Mouse (Mus musculus) forebrain, postnatal 0 days (tissue): Measurements from ENCODE around the gene Aqp3. TPM values are rescaled to one million over a fixed set of nuclear protein-coding genes. Genes with fewer than 3 reads are reported as not detected.

Experiments
- ATAC-seq: fragments of 200-750 bp; cut with Nextera tagmentation; 2 replicates; pipeline ENCODE4 v1.8.0; 2017; ENCODE audit warnings: mild to moderate bottlenecking, moderate library complexity
- DNase-seq: peaks from one replicate; pipeline ENCODE4 v3.0.0-alpha.2; 2015
- H3K27ac ChIP-seq: fragments of 300-500 bp; sonication (generic); 2 replicates; pipeline ENCODE4 v1.5.1; 2014; ENCODE audit warnings: low read depth, mild to moderate bottlenecking, antibody characterized with exemption, low read length, moderate library complexity, mixed read lengths
- H3K27me3 ChIP-seq: fragments of 300-500 bp; sonication (generic); 2 replicates; pipeline ENCODE4 v1.6.1; 2014; ENCODE audit warnings: mild to moderate bottlenecking, low read length, mixed read lengths; ENCODE audit not compliant: insufficient read depth
- H3K36me3 ChIP-seq: fragments of 300-500 bp; sonication (generic); 2 replicates; pipeline ENCODE4 v1.6.1; 2014; ENCODE audit warnings: mild to moderate bottlenecking, moderate library complexity; ENCODE audit not compliant: insufficient read depth
- H3K4me1 ChIP-seq: fragments of 300-500 bp; sonication (generic); 2 replicates; pipeline ENCODE4 v1.6.1; 2014; ENCODE audit warnings: antibody characterized with exemption; ENCODE audit not compliant: insufficient read depth
- H3K4me2 ChIP-seq: fragments of 300-500 bp; sonication (generic); 2 replicates; pipeline ENCODE4 v1.6.1; 2014; ENCODE audit warnings: low read depth, mild to moderate bottlenecking, moderate library complexity
- H3K4me3 ChIP-seq: fragments of 300-500 bp; sonication (generic); 2 replicates; pipeline ENCODE4 v1.5.1; 2014; ENCODE audit warnings: low read depth, low read length, mixed read lengths
- H3K9ac ChIP-seq: fragments of 300-500 bp; sonication (generic); 2 replicates; pipeline ENCODE4 v1.6.1; 2014; ENCODE audit warnings: mild to moderate bottlenecking
- H3K9me3 ChIP-seq: fragments of 300-500 bp; sonication (generic); 2 replicates; pipeline ENCODE4 v1.6.1; 2016; ENCODE audit warnings: low read length
- CTCF ChIP-seq: sonication (generic); IDR thresholded peaks from 2 replicates; pipeline ENCODE4 v1.5.1; 2016; ENCODE audit warnings: antibody characterized with exemption, control low read depth, low read depth
- WGBS: fragments of 180-500 bp; shearing (Covaris S2); extraction: QIAGEN DNeasy Blood & Tissue Kit; methylation state at CpG from one replicate; pipeline ENCODE4 v1.1.7; 2014; 5-methylcytosine and 5-hydroxymethylcytosine counted together
- polyA plus RNA-seq: library from polyadenylated mRNA; unstranded; fragments of >200 nt; fragmentation: Nextera tagmentation; extraction: Ambion mirVana; gene quantifications from 2 replicates; pipeline ENCODE4 v1.2.1, GENCODE M21; 2015
- total RNA-seq: library from RNA; depleted of rRNA; stranded (reverse); fragments of >200 nt; gene quantifications from 2 replicates; pipeline ENCODE4 v1.2.3, GENCODE M21; 2014

Gene Aqp3
- total and polyA plus RNA-seq, 2 experiments from 2014 or later = 0.36 TPM; not detected in 1

DNA sequence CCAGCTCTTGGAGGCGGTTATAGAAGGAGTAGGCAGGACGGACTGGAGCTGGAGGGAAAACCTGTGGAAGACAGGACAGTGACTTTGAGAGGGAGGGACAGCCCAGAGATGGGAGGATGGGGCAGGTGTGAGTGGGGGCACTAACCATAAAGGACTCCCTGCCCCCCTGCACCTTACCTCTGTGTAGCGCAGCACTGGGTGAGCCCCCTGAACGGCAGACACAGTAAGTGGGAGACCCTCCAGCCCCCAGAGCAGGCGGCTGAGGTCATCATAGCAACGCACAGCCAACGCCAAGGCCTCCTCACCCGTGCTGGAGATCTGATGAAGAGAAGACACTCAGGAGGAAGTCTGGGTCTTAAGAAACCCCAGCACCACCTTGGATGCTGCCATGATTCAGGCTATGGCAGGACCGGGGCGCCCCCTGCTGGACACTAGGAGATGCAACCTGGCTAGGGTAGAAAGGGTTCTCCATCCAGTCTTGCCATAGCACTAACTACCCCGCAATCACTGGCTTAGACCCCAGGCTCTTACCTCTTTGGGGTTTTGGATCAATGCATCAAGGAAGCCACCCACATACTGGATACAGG lies 20.8 kb upstream of the Aqp3 start:
- ATAC-seq (0 out of 2 replicates have a peak, but pooled peaks have one; percentile 12), DNase-seq (peak; percentile 53)
- 69% methylated on average over 11 of the region's 11 CpGs for WGBS
- Histone ChIP-seq H3K4me1 (0 out of 2 replicates have a peak, but pooled peaks cover 5% of the 10 kb centered on the region), H3K27ac (no peak overlapping the region), H3K4me3 (no peak overlapping the region), H3K27me3 (no peaks in the 10 kb centered on the region), H3K4me2 (no peak overlapping the region), H3K9ac (no peak overlapping the region), H3K36me3 (peaks cover 81% of the 10 kb centered on the region), H3K9me3 (no peaks in the 10 kb centered on the region)
- TF ChIP-seq CTCF = peak; percentile 77

- Histone ChIP-seq H3K4me3 (no peak overlapping the region), H3K36me3 (peaks cover 83% of the 10 kb centered on the region), H3K4me1 (no peaks in the 10 kb centered on the region), H3K27ac (no peak overlapping the region), H3K27me3 (no peaks in the 10 kb centered on the region), H3K9ac (no peak overlapping the region), H3K4me2 (no peak overlapping the region), H3K9me3 (no peaks in the 10 kb centered on the region)
- no peak for TF ChIP-seq CTCF
- DNase-seq (no peak), ATAC-seq (no peak)
- whole genome bisulfite sequencing = 78% methylated on average over 3 of the region's 3 CpGs
Observed at GRCm38 (mm10) chr4:41116817-41117216, 18.8 kb upstream of the Aqp3 start.

- Histone ChIP-seq H3K4me1 (no peaks in the 10 kb centered on the region), H3K9me3 (no peaks in the 10 kb centered on the region), H3K4me2 (no peak overlapping the region), H3K27ac (no peak overlapping the region), H3K36me3 (peaks cover 73% of the 10 kb centered on the region), H3K4me3 (no peak overlapping the region), H3K27me3 (no peaks in the 10 kb centered on the region), H3K9ac (no peak overlapping the region)
- no peak for TF ChIP-seq CTCF
- WGBS = 94% methylated on average over 15 of the region's 15 CpGs
- DNase-seq = no peak
- ATAC-seq = no peak
Observed at GRCm38 (mm10) chr4:41115793-41116192, 17.8 kb upstream of the Aqp3 start.

DNA sequence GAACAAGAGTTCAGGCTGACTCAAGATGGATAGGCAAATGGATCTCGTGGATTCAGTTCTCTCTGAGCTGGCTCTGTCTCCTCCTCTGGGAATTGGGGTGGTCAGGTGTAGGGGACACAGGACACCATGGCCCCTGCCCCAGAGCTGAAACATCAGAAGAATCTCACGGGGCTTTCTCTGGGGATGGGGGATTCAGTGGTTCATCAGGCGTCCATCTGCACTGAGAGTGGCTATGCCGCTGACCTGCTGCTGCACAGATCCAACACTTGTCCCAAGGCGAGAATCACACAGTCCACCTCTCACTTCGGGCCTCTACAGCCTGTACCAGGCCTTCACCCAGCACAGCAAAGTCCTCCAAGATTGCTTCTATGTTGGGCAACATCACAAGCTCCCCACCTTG lies 17.1 kb upstream of the Aqp3 start:
- no peak overlapping the region for H3K4me2 ChIP-seq
- DNase-seq (no peak), ATAC-seq (no peak)
- no peak overlapping the region for H3K4me3 ChIP-seq
- no peaks in the 10 kb centered on the region for H3K27me3 ChIP-seq
- no peaks in the 10 kb centered on the region for H3K4me1 ChIP-seq
- peaks cover 66% of the 10 kb centered on the region for H3K36me3 ChIP-seq
- TF ChIP-seq CTCF = no peak
- no peaks in the 10 kb centered on the region for H3K9me3 ChIP-seq
- H3K9ac ChIP-seq = no peak overlapping the region
- H3K27ac ChIP-seq = no peak overlapping the region
- WGBS = 87% methylated on average over 6 of the region's 6 CpGs

DNA sequence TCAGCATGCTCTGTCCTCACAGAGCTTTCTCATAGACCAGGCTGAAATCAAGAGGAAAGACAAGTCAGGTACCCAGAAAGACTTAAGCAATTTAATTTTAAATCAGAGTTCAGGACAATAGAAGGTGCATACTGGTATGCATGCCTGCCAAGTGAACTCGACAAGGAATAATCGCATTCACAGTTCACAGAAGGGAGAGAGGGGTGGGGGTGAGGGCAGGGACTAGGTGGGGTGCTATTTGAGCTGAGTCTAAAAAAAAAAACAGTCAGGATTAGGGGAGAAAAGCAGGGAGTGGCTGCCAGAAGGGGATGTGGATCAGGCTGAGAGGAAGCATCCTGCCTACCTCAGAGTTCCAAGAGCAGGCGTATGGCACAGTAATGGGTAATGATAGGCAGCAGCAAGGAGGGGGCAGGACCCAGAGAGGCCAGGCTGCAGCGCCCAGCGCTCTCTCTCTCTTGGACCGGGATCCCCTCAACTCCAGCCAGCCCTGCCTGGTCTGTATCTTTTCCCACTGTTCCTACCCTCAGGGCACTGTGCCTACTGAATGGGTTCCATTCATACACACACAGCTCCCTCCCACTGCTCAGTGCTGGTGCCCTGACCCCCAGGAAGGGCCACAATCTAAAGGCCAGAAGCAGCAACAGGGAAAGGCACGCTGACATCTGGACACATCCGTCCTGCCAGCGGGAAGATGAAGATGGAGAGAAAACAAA lies 16.5 kb upstream of the Aqp3 start:
- 78% methylated on average over 9 of the region's 9 CpGs for WGBS
- Histone ChIP-seq H3K9ac (no peak overlapping the region), H3K4me1 (no peaks in the 10 kb centered on the region), H3K27ac (no peak overlapping the region), H3K4me3 (no peak overlapping the region), H3K27me3 (no peaks in the 10 kb centered on the region), H3K4me2 (no peak overlapping the region), H3K36me3 (peaks cover 60% of the 10 kb centered on the region), H3K9me3 (no peaks in the 10 kb centered on the region)
- no peak for TF ChIP-seq CTCF
- no peak for DNase-seq
- no peak for ATAC-seq

DNA sequence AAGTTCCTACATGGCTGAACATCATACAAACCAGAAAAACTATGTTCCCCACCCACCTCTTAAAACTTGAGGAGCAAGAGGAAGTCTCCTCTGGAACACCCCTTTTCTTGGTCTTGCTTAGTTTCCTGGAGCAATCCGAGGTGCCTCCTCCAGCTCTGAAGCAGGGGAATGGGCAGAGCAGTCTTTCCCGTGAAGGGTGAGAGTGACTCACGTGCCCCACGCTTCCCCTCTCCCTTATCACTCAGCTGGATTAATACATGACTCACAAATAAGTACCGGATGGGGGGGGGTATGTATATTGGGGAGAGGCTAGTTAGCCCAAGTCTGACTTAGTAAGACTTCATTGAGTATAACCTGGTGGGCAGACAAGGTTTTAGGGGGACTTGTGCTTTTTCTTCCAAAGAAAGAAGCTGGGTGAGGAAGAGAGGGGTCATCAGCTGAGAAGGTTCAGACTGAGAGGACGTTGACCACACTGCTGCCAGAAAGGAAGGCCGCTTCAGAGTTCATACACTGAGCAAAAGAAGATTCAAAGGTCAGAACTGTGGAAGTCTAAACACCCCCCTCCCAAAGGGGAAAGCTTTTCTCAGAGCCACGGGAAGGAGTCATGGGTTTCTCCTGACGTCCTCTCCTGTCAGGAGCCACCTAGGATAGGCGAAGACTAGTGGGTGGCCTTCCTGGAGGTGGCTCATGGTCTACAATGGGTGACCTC lies 10.9 kb upstream of the Aqp3 start:
- TF ChIP-seq CTCF = no peak
- no peak overlapping the region for H3K4me2 ChIP-seq
- no peak for ATAC-seq
- no peaks in the 10 kb centered on the region for H3K9me3 ChIP-seq
- no peak overlapping the region for H3K27ac ChIP-seq
- no peak overlapping the region for H3K9ac ChIP-seq
- H3K4me3 ChIP-seq = no peak overlapping the region
- WGBS = 85% methylated on average over 10 of the region's 10 CpGs
- no peaks in the 10 kb centered on the region for H3K4me1 ChIP-seq
- H3K36me3 ChIP-seq = peaks cover 5% of the 10 kb centered on the region
- no peak for DNase-seq
- H3K27me3 ChIP-seq = no peaks in the 10 kb centered on the region

GRCm38 (mm10) chr4:41107440-41107839 lies 9.5 kb upstream of the Aqp3 start:
- Histone ChIP-seq H3K9me3 (no peaks in the 10 kb centered on the region), H3K4me2 (no peak overlapping the region), H3K27ac (no peak overlapping the region), H3K4me1 (no peaks in the 10 kb centered on the region), H3K36me3 (no peaks in the 10 kb centered on the region), H3K27me3 (no peaks in the 10 kb centered on the region), H3K9ac (no peak overlapping the region), H3K4me3 (no peak overlapping the region)
- ATAC-seq (no peak; the same call in 1 of the 2 replicates), DNase-seq (peak; percentile 12)
- no peak for TF ChIP-seq CTCF
- WGBS = 33% methylated on average over 4 of the region's 4 CpGs
